Comparison of ENCODE assay signal across 8 mouse cellular contexts in the genomic region with DNA sequence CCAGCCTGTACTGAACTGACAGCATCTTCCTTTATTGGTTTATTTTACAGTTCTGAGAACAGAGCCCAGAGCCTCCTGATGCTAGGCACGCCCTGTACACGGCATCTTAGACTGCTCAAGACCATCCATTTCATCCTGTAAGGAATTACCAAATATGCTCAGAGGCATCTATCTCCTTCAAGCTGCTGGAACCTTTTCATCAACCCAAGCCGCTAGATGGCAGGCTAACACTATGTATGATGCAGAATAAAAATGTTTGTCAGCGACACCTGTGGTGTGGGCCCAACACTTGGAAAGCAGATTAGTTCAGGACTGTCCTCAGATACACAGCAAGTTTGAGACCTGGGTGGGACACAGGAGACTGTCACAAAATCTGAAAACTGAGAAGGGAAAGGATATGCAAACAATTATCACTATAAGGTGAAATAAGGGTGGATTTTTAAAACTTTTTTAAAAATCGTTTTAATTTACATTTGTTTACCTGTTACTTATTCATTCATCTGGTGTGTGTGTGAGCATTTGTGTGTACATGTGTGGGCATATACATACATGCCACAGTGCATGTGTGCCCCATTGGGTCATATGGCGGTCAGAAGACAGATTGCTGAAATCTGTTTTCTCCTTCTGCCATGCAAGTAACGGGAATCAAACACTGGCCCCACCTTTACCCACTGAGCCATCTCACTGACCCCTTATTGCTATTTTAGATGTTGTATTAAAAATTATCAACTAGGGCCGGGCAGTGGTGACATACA. TPM values are rescaled to one million over a fixed set of nuclear protein-coding genes. Genes with fewer than 3 reads are reported as not detected.
DNase-seq lines count a peak whose midpoint lies in the region; ATAC-seq and TF ChIP-seq lines count a peak whose summit lies in the region.

No protein-coding gene starts in this region.

- DNase-seq in 3T3-L1 (ENCODE audit: low read depth, low spot score) (peak; percentile 86), R1 (ENCODE audit: low read depth, low spot score) (peak; percentile 83)
- peak; percentile 89 to 90 for DNase-seq in cerebellum, postnatal 14 days
- DNase-seq in gastrocnemius, adult 2 months: peak; percentile 69
- peak; percentile 79 for DNase-seq in kidney, adult 2 months
- DNase-seq in limb, embryonic 11.5 days (ENCODE audit: low spot score): peak; percentile 88
- peak; percentile 53 to 72 for DNase-seq in natural killer cell, adult 2 months (ENCODE audit: low spot score in 2 of 2)
- peak; percentile 59 to 80 for DNase-seq in spleen, postnatal 4 days (ENCODE audit: low spot score in 2 of 2)

- intact Hi-C loops in gastrocnemius, adult 2 months (cut with DNase I): loop anchor here (2.0 to 5.0 kb wide), 4 partner anchors 36 to 540 kb away; no protein-coding TSS in a partner anchor

- H3K4me2 ChIP-seq in limb, embryonic 11.5 days (ENCODE audit: low read depth, severe bottlenecking): no peak overlapping the region

- H3K27ac ChIP-seq in gastrocnemius, adult 2 months: no peak overlapping the region
- no peak overlapping the region for H3K27ac ChIP-seq in kidney, adult 2 months (ENCODE audit: insufficient read depth, low read depth, low read length)
- H3K27ac ChIP-seq in limb, embryonic 11.5 days (replicated peaks; ENCODE audit: low read depth, low read length): no peak overlapping the region

- H3K36me3 ChIP-seq in kidney, adult 2 months (ENCODE audit: control insufficient read depth, insufficient read depth, low read length): no peaks in the 10 kb centered on the region
- no peaks in the 10 kb centered on the region for H3K36me3 ChIP-seq in limb, embryonic 11.5 days (ENCODE audit: control insufficient read depth, insufficient read depth, low read length)

- peaks cover 12% of the 10 kb centered on the region; the same call in 1 of the 2 replicates for H3K4me1 ChIP-seq in kidney, adult 2 months (ENCODE audit: control insufficient read depth, insufficient read depth, low read length)
- no peaks in the 10 kb centered on the region for H3K4me1 ChIP-seq in limb, embryonic 11.5 days (ENCODE audit: control insufficient read depth, insufficient read depth, low read length)

- ATAC-seq in limb, embryonic 11.5 days (ENCODE audit: insufficient number of reproducible peaks, low FRiP score, low TSS enrichment, low read depth): no peak

- WGBS in kidney, adult 2 months: 48% methylated on average over 8 of the region's 8 CpGs
- WGBS in limb, embryonic 11.5 days: 51% methylated on average over 8 of the region's 8 CpGs

- H3K9ac ChIP-seq in limb, embryonic 11.5 days (ENCODE audit: low read length): no peak overlapping the region

- no peaks in the 10 kb centered on the region for H3K27me3 ChIP-seq in kidney, adult 2 months (replicated peaks; ENCODE audit: control insufficient read depth, insufficient read depth, low read length)
- no peaks in the 10 kb centered on the region for H3K27me3 ChIP-seq in limb, embryonic 11.5 days (ENCODE audit: control insufficient read depth, insufficient read depth, low read length)

- TF ChIP-seq CTCF in gastrocnemius, adult 2 months (IDR thresholded peaks at IDR 0.05): peak; percentile 76
- TF ChIP-seq CTCF in kidney, adult 2 months (conservative IDR thresholded peaks at IDR 0.05; ENCODE audit: insufficient read depth, insufficient read length, low read depth, low read length): peak; percentile 78

- no peaks in the 10 kb centered on the region for H3K9me3 ChIP-seq in limb, embryonic 11.5 days (ENCODE audit: control insufficient read depth, low read length)

- TF ChIP-seq POLR2A in kidney, adult 2 months (IDR thresholded peaks at IDR 0.05; ENCODE audit: low read depth, low read length): no peak

- H3K4me3 ChIP-seq in gastrocnemius, adult 2 months: no peak overlapping the region
- no peak overlapping the region for H3K4me3 ChIP-seq in kidney, adult 2 months (ENCODE audit: insufficient read depth, low read depth, low read length)
- no peak overlapping the region for H3K4me3 ChIP-seq in limb, embryonic 11.5 days (ENCODE audit: low read depth, low read length)

RNA-seq across cellular contexts. Expression of a gene that starts 25.8 kb away (rescaled TPM):
- 1 to 10 TPM; 4.7 to 5.5 TPM for total RNA-seq in gastrocnemius, adult 2 months (2021)
- 577 and 580 TPM in 2 replicates for polyA plus RNA-seq in kidney, adult 2 months (2012; rRNA removed)
- polyA plus RNA-seq in limb, embryonic 11.5 days (2014; fragmentation: Nextera tagmentation; extraction: Ambion mirVana): 13.0 and 14.0 TPM in 2 replicates

RNA-seq across cellular contexts. Expression of a gene that starts 51.3 kb away (rescaled TPM):
- total RNA-seq in gastrocnemius, adult 2 months (2021): 1 to 10 TPM; 4.0 to 4.8 TPM
- polyA plus RNA-seq in kidney, adult 2 months (2012; rRNA removed): 5.9 and 6.7 TPM in 2 replicates
- polyA plus RNA-seq in limb, embryonic 11.5 days (2014; fragmentation: Nextera tagmentation; extraction: Ambion mirVana): 15.1 and 16.9 TPM in 2 replicates

Comparison
In these comparisons a context has a peak if more than half of its experiments do, and no peak if none do; other contexts are left out.
1. RNA of a gene that starts 25.8 kb away (polyA plus RNA-seq): 577 to 580 TPM in kidney, adult 2 months; 13.0 to 14.0 TPM in limb, embryonic 11.5 days; every median in the first group is over 10 times any median in the second.
2. Peak in every context shown above with its lines, with median percentiles within 50 percentile points of each other: DNase-seq.